Mouse (Mus musculus) ES-Bruce4 (cell line): ENCODE measurements at regions not wholly inside any gene's neighbourhood (a gene's known extent, or its start where the extent isn't known, plus 50 kb on each side); places are given as distances from the start of the nearest gene placed in this dataset.

Source experiments
- H3K27ac ChIP-seq: 2 replicates; pipeline ENCODE4 v1.5.1; 2012; ENCODE audit warnings: low read length, inconsistent platforms; ENCODE audit not compliant: insufficient read depth
- H3K27me3 ChIP-seq: 2 replicates; pipeline ENCODE4 v1.6.1; 2012; ENCODE audit warnings: mild to moderate bottlenecking, low read length, inconsistent platforms; ENCODE audit not compliant: control insufficient read depth, poor library complexity, insufficient read depth, severe bottlenecking
- H3K36me3 ChIP-seq: 2 replicates; pipeline ENCODE4 v1.6.1; 2012; ENCODE audit warnings: inconsistent platforms, mild to moderate bottlenecking, low read length, moderate library complexity; ENCODE audit not compliant: control insufficient read depth, poor library complexity, insufficient read depth, severe bottlenecking
- H3K4me1 ChIP-seq: one replicate; pipeline ENCODE4 v1.8.1; 2011; ENCODE audit warnings: low read length; ENCODE audit not compliant: control insufficient read depth, insufficient read depth
- H3K4me3 ChIP-seq: 2 replicates; pipeline ENCODE4 v1.5.1; 2011; ENCODE audit warnings: low read depth, mild to moderate bottlenecking, low read length
- H3K9ac ChIP-seq: 2 replicates; pipeline ENCODE4 v1.6.1; 2012; ENCODE audit warnings: low read depth, mild to moderate bottlenecking, inconsistent platforms; ENCODE audit not compliant: poor library complexity, severe bottlenecking
- H3K9me3 ChIP-seq: replicated peaks from 2 replicates; pipeline ENCODE4 v1.6.1; 2012; ENCODE audit warnings: mild to moderate bottlenecking, low read length, inconsistent platforms; ENCODE audit not compliant: control insufficient read depth, poor library complexity, insufficient read depth, severe bottlenecking
- CTCF ChIP-seq: IDR thresholded peaks from one replicate; pipeline ENCODE4 v1.8.1; 2011; ENCODE audit warnings: low read depth, low read length
- EP300 ChIP-seq: IDR thresholded peaks from 2 replicates; pipeline ENCODE4 v1.6.1; 2011; ENCODE audit warnings: low read depth, low read length; ENCODE audit not compliant: insufficient read depth
- POLR2A ChIP-seq: IDR thresholded peaks from one replicate; pipeline ENCODE4 v1.8.1; 2011; ENCODE audit warnings: low read length; ENCODE audit not compliant: insufficient read depth

DNA sequence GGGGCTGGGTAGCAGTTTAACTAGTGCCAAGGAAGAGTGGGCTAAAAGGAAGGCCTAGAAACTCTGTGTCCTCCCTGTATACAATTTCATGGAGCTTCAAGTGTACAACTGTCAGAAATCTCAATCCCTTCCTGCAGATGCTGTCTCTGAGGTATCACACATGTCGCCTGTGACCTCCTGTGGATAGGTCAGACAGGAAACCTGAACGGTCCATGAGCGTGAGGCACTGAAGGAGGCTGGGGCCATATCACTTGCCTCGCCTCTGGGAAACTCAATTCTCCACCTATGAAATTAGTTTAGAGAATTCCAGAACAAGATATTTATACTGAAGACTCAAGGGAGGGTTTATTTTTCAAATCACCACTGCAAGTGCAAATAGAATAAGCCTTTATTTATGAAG, 69.1 kb upstream of the Pced1b start:
- Histone ChIP-seq H3K4me3 (no peak overlapping the region), H3K4me1 (no peaks in the 10 kb centered on the region), H3K27me3 (no peaks in the 10 kb centered on the region), H3K27ac (no peak overlapping the region), H3K9ac (no peak overlapping the region), H3K9me3 (no peaks in the 10 kb centered on the region), H3K36me3 (no peaks in the 10 kb centered on the region)
- TF ChIP-seq POLR2A = no peak
- no peak for TF ChIP-seq CTCF
- TF ChIP-seq EP300 = no peak

DNA sequence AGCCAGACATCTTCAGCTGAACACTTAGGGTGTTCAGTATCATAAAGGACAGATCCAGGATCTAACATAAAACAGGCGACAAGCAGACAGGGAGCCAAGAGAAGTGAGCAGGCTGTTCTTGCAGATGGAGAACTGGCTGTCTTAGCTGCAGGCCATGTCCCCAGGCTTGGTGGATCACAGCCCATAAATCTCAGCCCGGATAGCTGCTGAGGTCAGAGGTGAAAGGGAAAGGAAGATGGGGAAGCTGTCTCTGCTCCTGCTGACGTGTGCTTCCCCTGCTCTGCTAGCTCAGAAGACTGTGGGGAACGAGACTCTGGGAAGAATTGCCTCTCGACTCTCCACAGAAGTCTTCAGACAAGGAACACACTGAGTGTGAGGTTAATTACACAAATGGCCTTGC, 71.9 kb upstream of the Pced1b start:
- Histone ChIP-seq H3K27me3 (no peaks in the 10 kb centered on the region), H3K4me3 (no peak overlapping the region), H3K9me3 (no peaks in the 10 kb centered on the region), H3K27ac (no peak overlapping the region), H3K36me3 (no peaks in the 10 kb centered on the region), H3K4me1 (no peaks in the 10 kb centered on the region), H3K9ac (no peak overlapping the region)
- TF ChIP-seq POLR2A = no peak

- no peak for TF ChIP-seq CTCF
- no peak for TF ChIP-seq EP300
- no peak for TF ChIP-seq POLR2A
- H3K36me3 ChIP-seq = no peaks in the 10 kb centered on the region
- no peak overlapping the region for H3K4me3 ChIP-seq
- H3K27me3 ChIP-seq = no peaks in the 10 kb centered on the region
- H3K9me3 ChIP-seq = no peaks in the 10 kb centered on the region
- H3K4me1 ChIP-seq = no peaks in the 10 kb centered on the region
- H3K27ac ChIP-seq = no peak overlapping the region
- H3K9ac ChIP-seq = no peak overlapping the region
Observed at GRCm38 (mm10) chr15:97173233-97173632, 73.7 kb upstream of the Pced1b start.

GRCm38 (mm10) chr15:97170074-97170473, 76.8 kb upstream of the Pced1b start:
- Histone ChIP-seq H3K36me3 (no peaks in the 10 kb centered on the region), H3K4me3 (no peak overlapping the region), H3K9me3 (no peaks in the 10 kb centered on the region), H3K9ac (no peak overlapping the region), H3K27me3 (no peaks in the 10 kb centered on the region), H3K4me1 (no peaks in the 10 kb centered on the region), H3K27ac (no peak overlapping the region)
- TF ChIP-seq POLR2A (no peak), EP300 (no peak), CTCF (no peak)

- Histone ChIP-seq H3K4me3 (no peak overlapping the region), H3K27me3 (no peaks in the 10 kb centered on the region), H3K9ac (no peak overlapping the region), H3K9me3 (no peaks in the 10 kb centered on the region), H3K27ac (no peak overlapping the region), H3K4me1 (no peaks in the 10 kb centered on the region), H3K36me3 (no peaks in the 10 kb centered on the region)
- no peak for TF ChIP-seq CTCF
- TF ChIP-seq POLR2A = no peak
- no peak for TF ChIP-seq EP300
Observed at GRCm38 (mm10) chr15:97169381-97169780, 77.5 kb upstream of the Pced1b start.

- Histone ChIP-seq H3K36me3 (no peaks in the 10 kb centered on the region), H3K27ac (no peak overlapping the region), H3K9me3 (no peaks in the 10 kb centered on the region), H3K4me3 (no peak overlapping the region), H3K4me1 (no peaks in the 10 kb centered on the region), H3K9ac (peak overlapping the region; percentile 76; the same call in 1 of the 2 replicates), H3K27me3 (no peaks in the 10 kb centered on the region)
- TF ChIP-seq CTCF (no peak), EP300 (no peak), POLR2A (no peak)
Observed at GRCm38 (mm10) chr15:97167116-97167515, 79.8 kb upstream of the Pced1b start.

DNA sequence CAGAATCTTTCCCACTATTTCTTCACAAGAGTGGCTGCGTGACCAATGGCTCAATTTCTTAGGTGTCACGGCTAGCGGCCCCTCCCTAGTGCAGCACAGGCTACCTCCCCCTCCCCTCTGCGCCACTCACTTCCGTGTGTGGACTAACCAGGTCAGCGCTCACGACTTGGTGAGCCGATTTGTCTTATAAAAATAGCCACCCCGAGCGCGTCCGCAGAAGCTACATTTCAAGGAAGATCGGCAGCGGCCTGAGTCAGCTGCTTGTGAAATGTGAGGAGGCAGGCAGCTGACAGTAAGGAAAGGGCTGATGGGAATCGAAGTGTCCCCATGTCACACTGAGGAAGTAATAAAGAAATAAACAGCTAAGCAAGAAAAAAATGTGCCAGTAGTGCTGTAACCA, 82.3 kb upstream of the Pced1b start:
- H3K4me3 ChIP-seq = no peak overlapping the region
- H3K9me3 ChIP-seq = no peaks in the 10 kb centered on the region
- no peak overlapping the region for H3K9ac ChIP-seq
- H3K4me1 ChIP-seq = no peaks in the 10 kb centered on the region
- no peaks in the 10 kb centered on the region for H3K36me3 ChIP-seq
- no peak for TF ChIP-seq EP300
- H3K27ac ChIP-seq = no peak overlapping the region
- no peaks in the 10 kb centered on the region for H3K27me3 ChIP-seq
